Mouse (Mus musculus) myocyte (in vitro differentiated cells): ENCODE results near the gene Crlf1.
A peak's percentile ranks its signal among the peaks of the same experiment; 100 is the strongest.

Experiments used
- CEBPB ChIP-seq: IDR thresholded peaks from 2 replicates; pipeline ENCODE4 v1.6.1; 2011; ENCODE audit warnings: mild to moderate bottlenecking, moderate library complexity; ENCODE audit not compliant: poor library complexity, insufficient read depth, severe bottlenecking
- E2F4 ChIP-seq: IDR thresholded peaks from one replicate; pipeline ENCODE4 v1.6.1; 2011; ENCODE audit warnings: mild to moderate bottlenecking, control low read depth, moderate library complexity; ENCODE audit not compliant: insufficient read depth
- MAX ChIP-seq: IDR thresholded peaks from one replicate; pipeline ENCODE4 v1.6.1; 2011; ENCODE audit warnings: low read depth, mild to moderate bottlenecking, control low read depth
- MYOD1 ChIP-seq, 3 experiments: IDR thresholded peaks; one replicate each; pipeline ENCODE4 v1.6.1; 2011; ENCODE audit warnings: control low read depth in 2 of 3, low read depth in 2 of 3, mild to moderate bottlenecking in 2 of 3, moderate library complexity in 1 of 3; ENCODE audit not compliant: insufficient read length in 2 of 3, control insufficient read depth in 1 of 3
- POLR2A ChIP-seq: IDR thresholded peaks from one replicate; pipeline ENCODE4 v1.6.1; 2011; ENCODE audit warnings: low read depth, mild to moderate bottlenecking, control low read depth, moderate library complexity; ENCODE audit not compliant: insufficient read length
- POLR2AphosphoS2 ChIP-seq: IDR thresholded peaks from one replicate; pipeline ENCODE4 v1.6.1; 2011; ENCODE audit warnings: low read depth, control low read depth; ENCODE audit not compliant: insufficient read length
- SRF ChIP-seq: IDR thresholded peaks from one replicate; pipeline ENCODE4 v1.6.1; 2011; ENCODE audit warnings: low read depth; ENCODE audit not compliant: control insufficient read depth, insufficient read length
- USF1 ChIP-seq: IDR thresholded peaks from one replicate; pipeline ENCODE4 v1.6.1; 2011; ENCODE audit warnings: low read depth, mild to moderate bottlenecking, control low read depth, moderate library complexity

- no peak for TF ChIP-seq MYOD1 (IDR thresholded peaks at IDR 0.05; ENCODE audit: control insufficient read depth in 1 of 3, insufficient read length in 2 of 3, low read depth in 2 of 3)
- TF ChIP-seq E2F4 = no peak
- peak; percentile 16 for TF ChIP-seq POLR2A
- no peak for TF ChIP-seq POLR2AphosphoS2
- TF ChIP-seq MAX = no peak
- TF ChIP-seq SRF = no peak
- no peak for TF ChIP-seq CEBPB
- no peak for TF ChIP-seq USF1
Observed at GRCm38 (mm10) chr8:70503062-70503750, 10.2 kb downstream of the Crlf1 start.
